Mouse (Mus musculus): Measurements from ENCODE around the gene Fos. TPM values are rescaled to one million over a fixed set of nuclear protein-coding genes. Genes with fewer than 3 reads are reported as not detected.

The Fos gene
- total and polyA plus RNA-seq, 2 experiments, result 0.65 to 1.2 TPM

DNA sequence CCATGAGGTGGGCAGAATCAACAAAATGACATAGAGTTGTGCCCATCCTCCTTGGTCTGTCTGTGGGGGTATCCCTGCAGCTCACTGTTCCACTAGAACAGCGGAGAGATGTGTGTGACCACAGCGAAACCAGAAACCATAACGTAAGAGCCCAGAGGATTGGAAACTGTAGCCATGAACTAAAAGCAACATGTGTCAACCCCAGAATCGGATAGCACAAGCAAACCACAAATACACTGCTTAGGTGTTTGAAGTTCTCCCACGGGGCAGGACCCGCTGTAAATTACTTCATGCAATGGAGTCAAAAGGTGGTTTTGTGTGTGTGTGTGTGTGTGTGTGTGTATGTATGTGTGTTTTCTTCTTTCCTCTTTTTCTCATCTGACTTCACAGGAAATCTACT lies 26.7 kb upstream of the Fos start:
- H3K4me3 ChIP-seq (ENCODE audit: insufficient read depth, low read depth, low read length), result no peak overlapping the region
- H3K9ac ChIP-seq (ENCODE audit: low read depth, low read length), result no peak overlapping the region
- H3K79me2 ChIP-seq (ENCODE audit: control insufficient read depth, insufficient read depth, low read length), result no peaks in the 10 kb centered on the region
- no peak for DNase-seq (ENCODE audit: extremely low read depth, low read depth, low spot score)
- H3K27ac ChIP-seq (replicated peaks; ENCODE audit: insufficient read depth, low read depth, low read length), result no peak overlapping the region
- 91% methylated on average over 6 of the region's 6 CpGs for WGBS
- TF ChIP-seq CTCF (IDR thresholded peaks at IDR 0.05; ENCODE audit: low read depth, low read length), result no peak
- TF ChIP-seq POLR2A (IDR thresholded peaks at IDR 0.05; ENCODE audit: extremely low read depth, insufficient read depth, low read length), result no peak
- H3K36me3 ChIP-seq (ENCODE audit: control insufficient read depth, insufficient read depth, low read length), result no peaks in the 10 kb centered on the region
- no peaks in the 10 kb centered on the region for H3K27me3 ChIP-seq (ENCODE audit: control insufficient read depth, insufficient read depth, low read length)
- H3K4me1 ChIP-seq (ENCODE audit: control insufficient read depth, insufficient read depth, low read length), result peaks cover 8% of the 10 kb centered on the region

DNA sequence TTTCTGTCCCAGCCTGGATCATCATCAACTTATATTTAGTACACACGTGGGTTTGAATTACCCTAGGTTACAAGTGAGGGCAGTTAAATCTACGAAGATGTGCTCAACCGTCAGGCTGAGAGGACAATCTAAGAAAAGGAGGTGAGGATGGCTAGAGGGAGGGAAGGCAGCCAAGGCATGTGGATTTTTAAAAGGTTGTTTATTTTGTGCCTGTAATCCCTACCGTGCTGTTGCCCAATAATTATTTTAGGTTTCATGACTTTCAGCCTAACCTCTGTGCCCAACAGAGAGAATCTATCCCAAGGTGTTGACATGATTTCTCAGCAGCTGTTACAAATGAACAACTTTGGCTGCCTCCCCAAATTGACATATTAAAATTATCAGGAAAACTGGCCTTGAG lies 26.2 kb upstream of the Fos start:
- Histone ChIP-seq H3K79me2 (ENCODE audit: control insufficient read depth, insufficient read depth, low read length) (no peaks in the 10 kb centered on the region), H3K36me3 (ENCODE audit: control insufficient read depth, insufficient read depth, low read length) (no peaks in the 10 kb centered on the region), H3K4me1 (ENCODE audit: control insufficient read depth, insufficient read depth, low read length) (peaks cover 11% of the 10 kb centered on the region), H3K27ac (replicated peaks; ENCODE audit: insufficient read depth, low read depth, low read length) (no peak overlapping the region), H3K27me3 (ENCODE audit: control insufficient read depth, insufficient read depth, low read length) (no peaks in the 10 kb centered on the region), H3K4me3 (ENCODE audit: insufficient read depth, low read depth, low read length) (no peak overlapping the region), H3K9ac (ENCODE audit: low read depth, low read length) (no peak overlapping the region)
- WGBS, result 11% methylated on average over 4 of the region's 4 CpGs
- no peak for TF ChIP-seq CTCF (IDR thresholded peaks at IDR 0.05; ENCODE audit: low read depth, low read length)
- DNase-seq (ENCODE audit: extremely low read depth, low read depth, low spot score), result peak; percentile 81

DNA sequence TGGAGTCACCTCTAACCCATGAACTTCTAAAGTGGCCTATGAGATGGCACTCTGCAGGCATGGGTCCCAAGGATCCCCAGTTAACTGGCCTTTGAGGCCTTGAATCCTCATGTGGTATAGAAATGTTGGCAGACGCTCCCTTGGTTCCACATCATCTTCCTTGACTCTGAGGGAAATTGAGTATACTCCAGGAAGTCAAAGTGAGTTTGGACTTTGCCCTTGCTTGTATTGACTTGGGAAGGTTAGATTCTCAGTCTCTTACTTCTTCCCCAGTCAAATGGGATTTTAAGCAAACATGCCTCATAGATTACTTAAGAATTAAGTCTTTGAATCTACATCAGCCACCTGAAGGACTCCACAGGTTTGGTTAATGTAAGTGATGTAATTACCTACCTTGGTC lies 24.2 kb upstream of the Fos start:
- H3K79me2 ChIP-seq (ENCODE audit: control insufficient read depth, insufficient read depth, low read length), result no peaks in the 10 kb centered on the region
- no peak for DNase-seq (ENCODE audit: extremely low read depth, low read depth, low spot score)
- WGBS, result 100% methylated on average over 1 of the region's 1 CpGs
- H3K36me3 ChIP-seq (ENCODE audit: control insufficient read depth, insufficient read depth, low read length), result no peaks in the 10 kb centered on the region
- no peaks in the 10 kb centered on the region for H3K27me3 ChIP-seq (ENCODE audit: control insufficient read depth, insufficient read depth, low read length)
- no peak overlapping the region for H3K9ac ChIP-seq (ENCODE audit: low read depth, low read length)
- H3K27ac ChIP-seq (replicated peaks; ENCODE audit: insufficient read depth, low read depth, low read length), result no peak overlapping the region
- TF ChIP-seq POLR2A (IDR thresholded peaks at IDR 0.05; ENCODE audit: extremely low read depth, insufficient read depth, low read length) (no peak), CTCF (IDR thresholded peaks at IDR 0.05; ENCODE audit: low read depth, low read length) (no peak)
- no peak overlapping the region for H3K4me3 ChIP-seq (ENCODE audit: insufficient read depth, low read depth, low read length)
- peaks cover 13% of the 10 kb centered on the region for H3K4me1 ChIP-seq (ENCODE audit: control insufficient read depth, insufficient read depth, low read length)

DNA sequence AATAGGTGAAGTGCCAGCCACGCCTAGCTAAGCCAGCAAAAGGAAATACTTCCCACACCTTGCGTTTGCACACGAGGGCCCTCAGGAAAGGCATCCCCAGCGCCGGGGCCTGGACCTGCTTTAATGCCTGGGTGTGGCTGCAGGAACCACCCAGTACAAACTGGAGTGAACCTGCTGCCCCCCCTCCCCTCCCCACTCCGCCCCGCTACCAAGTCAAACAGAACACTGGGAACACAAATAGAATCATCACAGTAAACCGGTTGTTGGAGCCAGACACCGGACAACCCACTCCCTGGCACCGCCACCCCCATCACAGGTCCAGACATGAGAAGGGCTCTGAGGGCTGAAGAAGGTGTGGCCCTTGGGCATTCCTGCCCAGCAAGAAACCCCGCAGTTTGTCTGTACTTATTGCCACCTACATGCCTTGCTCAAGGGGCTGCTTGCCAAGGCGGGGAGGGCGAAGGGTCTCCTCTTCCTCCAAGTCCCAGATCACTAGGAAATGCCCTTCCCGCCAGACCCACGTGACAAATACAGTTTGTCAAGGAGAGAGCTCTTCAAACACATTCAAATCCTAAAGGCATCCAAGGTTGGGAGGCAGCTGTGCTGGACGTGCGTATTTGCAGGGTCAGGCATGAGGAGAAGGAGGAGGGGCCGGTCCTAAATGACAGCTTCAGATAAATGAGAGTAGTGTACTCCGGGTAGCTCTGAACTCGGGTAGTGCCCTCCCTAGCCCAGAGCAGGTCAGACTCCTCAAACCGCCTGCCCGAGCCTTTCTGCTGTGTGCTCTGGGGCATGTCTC lies 21.8 kb upstream of the Fos start:
- peak; percentile 58 for DNase-seq (ENCODE audit: extremely low read depth, low read depth, low spot score)
- peaks cover 18% of the 10 kb centered on the region for H3K4me1 ChIP-seq (ENCODE audit: control insufficient read depth, insufficient read depth, low read length)
- no peaks in the 10 kb centered on the region for H3K27me3 ChIP-seq (ENCODE audit: control insufficient read depth, insufficient read depth, low read length)
- H3K9ac ChIP-seq (ENCODE audit: low read depth, low read length), result no peak overlapping the region
- H3K79me2 ChIP-seq (ENCODE audit: control insufficient read depth, insufficient read depth, low read length), result no peaks in the 10 kb centered on the region
- no peak overlapping the region for H3K4me3 ChIP-seq (ENCODE audit: insufficient read depth, low read depth, low read length)
- WGBS, result 17% methylated on average over 22 of the region's 22 CpGs
- H3K27ac ChIP-seq (replicated peaks; ENCODE audit: insufficient read depth, low read depth, low read length), result no peak overlapping the region
- H3K36me3 ChIP-seq (ENCODE audit: control insufficient read depth, insufficient read depth, low read length), result no peaks in the 10 kb centered on the region
- TF ChIP-seq CTCF (IDR thresholded peaks at IDR 0.05; ENCODE audit: low read depth, low read length), result no peak
- no peak for TF ChIP-seq POLR2A (IDR thresholded peaks at IDR 0.05; ENCODE audit: extremely low read depth, insufficient read depth, low read length)

DNA sequence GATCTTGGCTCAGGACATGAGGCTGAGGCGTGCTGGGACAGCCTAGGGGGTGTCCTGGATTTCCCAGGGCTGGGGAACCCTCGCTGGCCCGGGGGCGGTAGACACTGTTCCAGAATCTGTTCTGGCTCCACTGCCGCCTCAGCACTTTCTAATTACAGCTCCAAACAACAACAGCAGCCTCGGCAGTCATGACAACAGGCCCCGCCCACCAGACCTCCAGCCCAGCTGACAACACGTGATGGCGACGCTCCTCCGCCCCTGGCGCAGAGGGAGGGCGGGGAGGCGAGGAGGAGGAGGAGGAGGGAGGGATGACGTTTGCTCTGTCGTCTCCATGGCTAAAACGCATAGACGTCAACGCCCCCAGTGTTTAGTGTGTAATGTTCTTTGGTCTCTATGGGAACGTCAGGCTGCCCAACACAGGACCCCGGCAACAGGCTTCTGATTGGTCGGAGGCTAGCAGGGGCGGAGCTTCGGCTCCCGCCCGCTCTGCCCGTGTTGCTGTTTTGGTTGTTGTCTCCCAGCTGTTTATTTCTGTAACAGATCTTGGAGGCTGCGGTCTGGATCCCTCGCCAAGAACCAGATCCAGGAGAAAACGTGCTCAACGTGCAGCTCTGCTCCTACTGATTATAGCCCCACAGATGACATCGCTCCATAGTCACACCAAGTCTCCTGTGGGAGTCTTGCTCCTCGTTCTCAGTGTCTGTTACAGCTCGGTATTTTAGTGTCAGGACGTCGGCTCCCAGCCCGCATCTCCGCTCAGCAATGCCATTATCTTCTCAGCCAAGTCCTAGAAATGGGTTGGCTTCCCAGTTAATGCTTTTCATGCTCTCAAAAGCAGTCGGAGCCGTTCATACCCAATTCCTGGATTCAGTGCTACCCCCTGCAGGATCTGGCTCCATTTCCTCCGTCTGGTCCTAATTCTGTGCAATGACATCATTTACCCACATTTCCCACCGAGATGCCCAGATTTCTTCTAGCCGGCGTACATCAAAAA lies 18.3 kb upstream of the Fos start:
- Histone ChIP-seq H3K79me2 (ENCODE audit: control insufficient read depth, insufficient read depth, low read length) (no peaks in the 10 kb centered on the region), H3K36me3 (ENCODE audit: control insufficient read depth, insufficient read depth, low read length) (no peaks in the 10 kb centered on the region), H3K4me3 (ENCODE audit: insufficient read depth, low read depth, low read length) (peak overlapping the region; percentile 63), H3K27me3 (ENCODE audit: control insufficient read depth, insufficient read depth, low read length) (no peaks in the 10 kb centered on the region), H3K4me1 (ENCODE audit: control insufficient read depth, insufficient read depth, low read length) (peaks cover 15% of the 10 kb centered on the region), H3K9ac (ENCODE audit: low read depth, low read length) (peak overlapping the region; percentile 80), H3K27ac (replicated peaks; ENCODE audit: insufficient read depth, low read depth, low read length) (peak overlapping the region; percentile 85)
- TF ChIP-seq POLR2A (IDR thresholded peaks at IDR 0.05; ENCODE audit: extremely low read depth, insufficient read depth, low read length), result no peak
- 2% methylated on average over 44 of the region's 44 CpGs for WGBS
- DNase-seq (ENCODE audit: extremely low read depth, low read depth, low spot score), result peak; percentile 95
